Mouse (Mus musculus): ENCODE measurements around the gene Gm10392. TPM values are rescaled to one million over a fixed set of nuclear protein-coding genes. Genes with fewer than 3 reads are reported as not detected.

Gene Gm10392
- polyA plus RNA-seq, 1 experiment from 2014 or later, result 0.10 TPM

GRCm38 (mm10) chr11:77505291-77505980 lies 13.6 kb downstream of the Gm10392 start:
- H3K4me3 ChIP-seq, result no peak overlapping the region
- peaks cover 40% of the 10 kb centered on the region for H3K4me1 ChIP-seq
- H3K27ac ChIP-seq, result no peak overlapping the region
- H3K27me3 ChIP-seq (ENCODE audit: poor library complexity, severe bottlenecking), result peaks cover 8% of the 10 kb centered on the region; the same call in 1 of the 2 replicates
- 91% methylated on average over 22 of the region's 22 CpGs for WGBS
- H3K36me3 ChIP-seq (replicated peaks), result peaks cover 96% of the 10 kb centered on the region
- H3K9me3 ChIP-seq, result no peaks in the 10 kb centered on the region
- DNase-seq (ENCODE audit: extremely low spot score, low spot score), result no peak

GRCm38 (mm10) chr11:77504377-77504776 lies 14.6 kb downstream of the Gm10392 start:
- Histone ChIP-seq H3K27ac (no peak overlapping the region), H3K36me3 (replicated peaks) (peaks cover 98% of the 10 kb centered on the region)
- 97% methylated on average over 19 of the region's 19 CpGs for WGBS

GRCm38 (mm10) chr11:77503511-77503910 lies 15.5 kb downstream of the Gm10392 start:
- 63% methylated on average over 3 of the region's 3 CpGs for WGBS
- Histone ChIP-seq H3K9me3 (no peaks in the 10 kb centered on the region), H3K27me3 (ENCODE audit: poor library complexity, severe bottlenecking) (peaks cover under 1% of the 10 kb centered on the region; the same call in 1 of the 2 replicates), H3K4me3 (no peak overlapping the region; the same call in 1 of the 2 replicates), H3K27ac (no peak overlapping the region), H3K4me1 (peaks cover 53% of the 10 kb centered on the region), H3K36me3 (replicated peaks) (peaks cover 98% of the 10 kb centered on the region)
- DNase-seq (ENCODE audit: extremely low spot score, low spot score), result no peak

More at GRCm38 (mm10) chr11:77504377-77504776, 14.6 kb downstream of the Gm10392 start:
- DNase-seq (ENCODE audit: extremely low spot score, low spot score), result no peak
- H3K4me3 ChIP-seq, result no peak overlapping the region
- peaks cover 8% of the 10 kb centered on the region; the same call in 1 of the 2 replicates for H3K27me3 ChIP-seq (ENCODE audit: poor library complexity, severe bottlenecking)
- no peaks in the 10 kb centered on the region for H3K9me3 ChIP-seq
- H3K4me1 ChIP-seq, result peaks cover 49% of the 10 kb centered on the region

- peaks cover 96% of the 10 kb centered on the region for H3K36me3 ChIP-seq (replicated peaks)
- no peak overlapping the region for H3K27ac ChIP-seq
- H3K9me3 ChIP-seq, result no peaks in the 10 kb centered on the region
- H3K27me3 ChIP-seq (ENCODE audit: poor library complexity, severe bottlenecking), result no peaks in the 10 kb centered on the region
- H3K4me3 ChIP-seq, result no peak overlapping the region
- 87% methylated on average over 6 of the region's 6 CpGs for WGBS
- no peak for DNase-seq (ENCODE audit: extremely low spot score, low spot score)
- H3K4me1 ChIP-seq, result peaks cover 54% of the 10 kb centered on the region
These were observed 16.5 kb downstream of the Gm10392 start for GRCm38 (mm10) chr11:77502481-77502880.

GRCm38 (mm10) chr11:77501971-77502370 lies 17.0 kb downstream of the Gm10392 start:
- Histone ChIP-seq H3K4me1 (peaks cover 54% of the 10 kb centered on the region), H3K27me3 (ENCODE audit: poor library complexity, severe bottlenecking) (no peaks in the 10 kb centered on the region), H3K36me3 (replicated peaks) (peaks cover 90% of the 10 kb centered on the region), H3K4me3 (no peak overlapping the region), H3K27ac (no peak overlapping the region), H3K9me3 (no peaks in the 10 kb centered on the region)
- WGBS, result 97% methylated on average over 4 of the region's 4 CpGs
- no peak for DNase-seq (ENCODE audit: extremely low spot score, low spot score)

GRCm38 (mm10) chr11:77501392-77501791 lies 17.6 kb downstream of the Gm10392 start:
- H3K27ac ChIP-seq, result no peak overlapping the region
- WGBS, result 34% methylated on average over 5 of the region's 5 CpGs
- no peaks in the 10 kb centered on the region for H3K27me3 ChIP-seq (ENCODE audit: poor library complexity, severe bottlenecking)
- peaks cover 59% of the 10 kb centered on the region for H3K4me1 ChIP-seq
- H3K4me3 ChIP-seq, result no peak overlapping the region
- H3K9me3 ChIP-seq, result no peaks in the 10 kb centered on the region
- H3K36me3 ChIP-seq (replicated peaks), result peaks cover 87% of the 10 kb centered on the region
- peak; percentile 61 for DNase-seq (ENCODE audit: extremely low spot score, low spot score)

GRCm38 (mm10) chr11:77500361-77501325 lies 18.4 kb downstream of the Gm10392 start:
- Histone ChIP-seq H3K27ac (peak overlapping the region; percentile 31; the same call in 1 of the 2 replicates), H3K27me3 (ENCODE audit: poor library complexity, severe bottlenecking) (no peaks in the 10 kb centered on the region), H3K4me1 (peaks cover 67% of the 10 kb centered on the region), H3K9me3 (no peaks in the 10 kb centered on the region), H3K36me3 (replicated peaks) (peaks cover 84% of the 10 kb centered on the region), H3K4me3 (no peak overlapping the region)
- no peak for DNase-seq (ENCODE audit: extremely low spot score, low spot score)
- 87% methylated on average over 17 of the region's 17 CpGs for WGBS

GRCm38 (mm10) chr11:77499354-77499753 lies 19.6 kb downstream of the Gm10392 start:
- no peak for DNase-seq (ENCODE audit: extremely low spot score, low spot score)
- H3K9me3 ChIP-seq, result no peaks in the 10 kb centered on the region
- peaks cover 79% of the 10 kb centered on the region for H3K4me1 ChIP-seq
- no peak overlapping the region for H3K4me3 ChIP-seq
- H3K27me3 ChIP-seq (ENCODE audit: poor library complexity, severe bottlenecking), result no peaks in the 10 kb centered on the region
- 89% methylated on average over 7 of the region's 7 CpGs for WGBS
- peak overlapping the region; percentile 80; the same call in 1 of the 2 replicates for H3K27ac ChIP-seq
- peaks cover 72% of the 10 kb centered on the region for H3K36me3 ChIP-seq (replicated peaks)

GRCm38 (mm10) chr11:77498261-77499139 lies 20.5 kb downstream of the Gm10392 start:
- H3K36me3 ChIP-seq (replicated peaks), result peaks cover 64% of the 10 kb centered on the region
- peak overlapping the region; percentile 23; the same call in 1 of the 2 replicates for H3K4me3 ChIP-seq
- H3K27me3 ChIP-seq (ENCODE audit: poor library complexity, severe bottlenecking), result no peaks in the 10 kb centered on the region
- 71% methylated on average over 12 of the region's 12 CpGs for WGBS
- H3K4me1 ChIP-seq, result peaks cover 83% of the 10 kb centered on the region
- no peaks in the 10 kb centered on the region for H3K9me3 ChIP-seq
- H3K27ac ChIP-seq, result peak overlapping the region; percentile 80
- no peak for DNase-seq (ENCODE audit: extremely low spot score, low spot score)

- Histone ChIP-seq H3K4me1 (peaks cover 79% of the 10 kb centered on the region), H3K4me3 (peak overlapping the region; percentile 23; the same call in 1 of the 2 replicates), H3K9me3 (no peaks in the 10 kb centered on the region), H3K36me3 (replicated peaks) (peaks cover 57% of the 10 kb centered on the region), H3K27me3 (ENCODE audit: poor library complexity, severe bottlenecking) (no peaks in the 10 kb centered on the region), H3K27ac (peak overlapping the region; percentile 80)
- no peak for DNase-seq (ENCODE audit: extremely low spot score, low spot score)
- 19% methylated on average over 4 of the region's 4 CpGs for WGBS
These were observed 21.1 kb downstream of the Gm10392 start for GRCm38 (mm10) chr11:77497851-77498250.

GRCm38 (mm10) chr11:77497341-77497756 lies 21.6 kb downstream of the Gm10392 start:
- Histone ChIP-seq H3K27ac (peak overlapping the region; percentile 80), H3K4me3 (peak overlapping the region; percentile 23), H3K36me3 (replicated peaks) (peaks cover 52% of the 10 kb centered on the region), H3K4me1 (peaks cover 82% of the 10 kb centered on the region), H3K27me3 (ENCODE audit: poor library complexity, severe bottlenecking) (no peaks in the 10 kb centered on the region), H3K9me3 (no peaks in the 10 kb centered on the region)
- DNase-seq (ENCODE audit: extremely low spot score, low spot score), result peak; percentile 76
- WGBS, result 10% methylated on average over 6 of the region's 6 CpGs

- H3K27ac ChIP-seq, result 0 out of 2 replicates have a peak overlapping the region, but pooled peaks have one; percentile 12
- DNase-seq (ENCODE audit: extremely low spot score, low spot score), result no peak
- H3K27me3 ChIP-seq (ENCODE audit: poor library complexity, severe bottlenecking), result no peaks in the 10 kb centered on the region
- peaks cover 91% of the 10 kb centered on the region for H3K4me1 ChIP-seq
- H3K36me3 ChIP-seq (replicated peaks), result peaks cover 34% of the 10 kb centered on the region
- no peaks in the 10 kb centered on the region for H3K9me3 ChIP-seq
- H3K4me3 ChIP-seq, result peak overlapping the region; percentile 95
These were observed 23.5 kb downstream of the Gm10392 start for GRCm38 (mm10) chr11:77495507-77495906.
